Mouse (Mus musculus) C2C12 (cell line): ENCODE measurements around the gene Rhoc.
"Not testable (repeated sequence)": the region's sequence is repeated elsewhere in the genome, so short reads cannot be mapped to it uniquely, and the experiment has no call there.

Experiments
- CTCF ChIP-seq: IDR thresholded peaks from one replicate; pipeline ENCODE4 v1.5.1; 2011; ENCODE audit not compliant: control insufficient read depth, insufficient read depth, insufficient read length
- MAX ChIP-seq: IDR thresholded peaks from one replicate; pipeline ENCODE4 v1.6.1; 2011; ENCODE audit warnings: mild to moderate bottlenecking, control low read depth
- MYOD1 ChIP-seq: IDR thresholded peaks from one replicate; pipeline ENCODE4 v1.6.1; 2011; ENCODE audit warnings: low read depth; ENCODE audit not compliant: control insufficient read depth, insufficient read length
- USF1 ChIP-seq: IDR thresholded peaks from one replicate; pipeline ENCODE4 v1.6.1; 2011; ENCODE audit warnings: low read depth, mild to moderate bottlenecking, control low read depth, moderate library complexity

DNA sequence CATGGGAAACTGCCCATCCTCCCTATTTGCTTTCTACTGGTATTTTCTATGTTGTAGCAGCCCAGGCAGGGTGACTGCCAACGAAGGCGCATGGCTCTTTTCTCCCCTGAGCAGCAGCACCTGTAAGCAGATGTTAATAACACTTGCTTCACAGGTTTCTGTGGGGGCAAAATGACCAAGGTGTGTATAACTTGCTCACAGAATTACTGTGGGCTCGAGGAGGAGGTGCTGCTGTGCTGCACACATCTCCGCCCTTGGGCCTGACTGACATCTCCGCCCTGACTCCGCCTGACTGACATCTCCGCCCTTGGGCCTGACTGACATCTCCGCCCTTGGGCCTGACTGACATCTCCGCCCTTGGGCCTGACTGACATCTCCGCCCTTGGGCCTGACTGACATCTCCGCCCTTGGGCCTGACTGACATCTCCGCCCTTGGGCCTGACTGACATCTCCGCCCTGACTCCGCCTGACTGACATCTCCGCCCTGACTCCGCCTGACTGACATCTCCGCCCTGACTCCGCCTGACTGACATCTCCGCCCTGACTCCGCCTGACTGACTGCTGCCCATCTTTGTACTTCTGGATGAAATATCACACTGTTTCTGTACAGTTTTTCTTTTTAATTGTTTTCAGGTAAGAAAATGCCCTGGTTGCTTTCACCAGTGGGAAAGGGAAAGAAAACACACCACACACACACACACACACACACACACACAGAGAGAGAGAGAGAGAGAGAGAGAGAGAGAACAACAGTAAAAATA is 25.9 kb upstream of the Rhoc start:
- TF ChIP-seq CTCF, USF1, MAX, MYOD1: not testable (repeated sequence)
